Mouse (Mus musculus) MEL (cell line): Measurements from ENCODE around the gene Snrnp70.

Experiments
- CTCF ChIP-seq, 3 experiments: IDR thresholded peaks in 2 of 3; conservative IDR thresholded peaks in 1 of 3; 2 replicates each; pipeline ENCODE4 v1.5.1; 2011 to 2012; ENCODE audit warnings: low read length in 3 of 3, low read depth in 2 of 3, mild to moderate bottlenecking in 2 of 3, improper control_type of control experiment in 1 of 3, inconsistent platforms in 1 of 3, mixed read lengths in 1 of 3, moderate library complexity in 1 of 3; ENCODE audit not compliant: control insufficient read depth in 1 of 3, insufficient read depth in 1 of 3, poor library complexity in 1 of 3, severe bottlenecking in 1 of 3
- EP300 ChIP-seq, 2 experiments: IDR thresholded peaks; 2 replicates each; pipeline ENCODE4 v1.6.1; 2011; ENCODE audit warnings: improper control_type of control experiment in 2 of 2, low read length in 2 of 2, low read depth in 1 of 2, mild to moderate bottlenecking in 1 of 2
- MAX ChIP-seq: IDR thresholded peaks from 2 replicates; pipeline ENCODE4 v1.6.1; 2011; ENCODE audit warnings: low read length, improper control_type of control experiment
- MYC ChIP-seq: IDR thresholded peaks from 2 replicates; pipeline ENCODE4 v1.6.1; 2011; ENCODE audit warnings: low read depth, mild to moderate bottlenecking, low read length, improper control_type of control experiment, moderate library complexity
- NRF1 ChIP-seq: IDR thresholded peaks from 2 replicates; pipeline ENCODE4 v1.6.1; 2014; ENCODE audit warnings: low read depth, mild to moderate bottlenecking, inconsistent platforms, low read length, improper control_type of control experiment, moderate library complexity; ENCODE audit not compliant: poor library complexity, insufficient read depth, severe bottlenecking
- POLR2A ChIP-seq, 2 experiments: IDR thresholded peaks; 2 replicates each; pipeline ENCODE4 v1.6.1; 2011 to 2012; ENCODE audit warnings: low read length in 2 of 2, mild to moderate bottlenecking in 2 of 2, control low read depth in 1 of 2, improper control_type of control experiment in 1 of 2, low read depth in 1 of 2, moderate library complexity in 1 of 2; ENCODE audit not compliant: control insufficient read depth in 1 of 2, insufficient read depth in 1 of 2, poor library complexity in 1 of 2
- RCOR1 ChIP-seq: IDR thresholded peaks from 2 replicates; pipeline ENCODE4 v1.6.1; 2012; ENCODE audit warnings: low read depth, mild to moderate bottlenecking, inconsistent platforms, low read length, improper control_type of control experiment
- SIN3A ChIP-seq: IDR thresholded peaks from 2 replicates; pipeline ENCODE4 v1.6.1; 2012; ENCODE audit warnings: low read length, improper control_type of control experiment, inconsistent platforms

DNA sequence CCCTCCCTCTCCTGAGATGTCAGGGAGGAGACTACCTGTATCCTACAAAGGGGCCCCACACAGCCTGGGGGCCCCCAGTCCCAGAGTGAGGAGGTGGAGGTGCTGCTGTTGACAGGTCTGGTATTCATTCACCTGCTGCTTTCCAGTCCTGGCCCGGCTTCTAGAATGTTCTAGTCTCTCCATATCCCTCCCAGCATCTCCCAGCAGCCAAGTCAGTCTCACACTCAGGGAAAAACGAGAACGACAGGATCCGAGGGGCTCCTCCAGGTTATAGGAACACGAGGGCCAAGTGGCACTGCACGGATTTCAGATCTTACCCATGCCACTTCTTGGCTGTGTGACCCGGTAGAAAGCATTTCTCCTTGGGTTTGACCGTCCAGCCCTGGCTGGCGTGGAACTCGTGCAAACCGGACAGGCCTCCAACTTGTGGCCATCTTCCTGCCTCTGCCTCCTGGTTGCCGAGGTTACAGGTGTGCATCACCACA lies 19.2 kb upstream of the Snrnp70 start:
- TF ChIP-seq SIN3A = no peak
- TF ChIP-seq RCOR1 = no peak
- TF ChIP-seq CTCF (IDR thresholded peaks at IDR 0.05 in 2 of 3, conservative IDR thresholded peaks at IDR 0.05 in 1 of 3; ENCODE audit: control insufficient read depth in 1 of 3, insufficient read depth in 1 of 3, low read depth in 2 of 3, low read length in 3 of 3, poor library complexity in 1 of 3, severe bottlenecking in 1 of 3) = no peak
- no peak for TF ChIP-seq NRF1
- no peak for TF ChIP-seq POLR2A (IDR thresholded peaks at IDR 0.05; ENCODE audit: control insufficient read depth in 1 of 2, insufficient read depth in 1 of 2, low read depth in 1 of 2, low read length in 2 of 2, poor library complexity in 1 of 2)
- no peak for TF ChIP-seq EP300 (IDR thresholded peaks at IDR 0.05; ENCODE audit: low read depth in 1 of 2, low read length in 2 of 2)
- TF ChIP-seq MAX = no peak
- TF ChIP-seq MYC = no peak
